ENCODE assay signal across 20 mouse cellular contexts in the genomic region with DNA sequence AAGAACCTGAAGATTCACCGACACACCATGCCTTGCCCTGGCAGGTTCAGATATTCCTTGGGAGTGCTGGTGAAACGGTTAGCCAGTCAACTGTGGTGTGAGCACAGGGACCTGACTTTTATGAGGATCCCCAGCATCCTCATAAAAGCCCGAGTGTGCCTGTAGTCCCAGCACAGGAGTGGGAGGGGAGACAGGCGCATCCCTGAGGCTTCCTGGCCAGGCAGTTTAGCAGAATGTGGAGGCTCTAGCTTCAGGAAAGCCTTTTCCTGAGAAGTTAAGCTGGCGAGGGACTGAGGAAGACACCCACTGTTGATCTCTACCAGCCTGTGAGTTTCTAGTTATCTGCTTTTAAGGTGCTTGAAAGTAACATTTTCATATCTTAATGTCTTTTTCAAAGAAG. TPM values are rescaled to one million over a fixed set of nuclear protein-coding genes. Genes with fewer than 3 reads are reported as not detected.
DNase-seq lines count a peak whose midpoint lies in the region; ATAC-seq and TF ChIP-seq lines count a peak whose summit lies in the region.
"Had no signal": no experiment of that assay in that cellular context is flagged by ENCODE, and none has a peak within 500 bp of the region (broad histone marks: within the 10 kb centered on the region; RNA-seq: fewer than 3 reads in every experiment).

No protein-coding gene starts in this region.

- no peak overlapping the region for H3K9ac ChIP-seq in kidney, postnatal 0 days (ENCODE audit: low read depth, low read length)
- H3K9ac ChIP-seq: embryonic facial prominence, embryonic 12.5 days; forebrain, embryonic 13.5 days; forebrain, embryonic 15.5 days had no signal

- no peaks in the 10 kb centered on the region for H3K36me3 ChIP-seq in kidney, postnatal 0 days (ENCODE audit: insufficient read depth, low read length)
- H3K36me3 ChIP-seq in kidney, adult 2 months (ENCODE audit: control insufficient read depth, insufficient read depth, low read length): no peaks in the 10 kb centered on the region
- H3K36me3 ChIP-seq in megakaryocyte, embryonic 14.5 days (replicated peaks; ENCODE audit: low read length): peaks cover 98% of the 10 kb centered on the region
- H3K36me3 ChIP-seq: embryonic facial prominence, embryonic 12.5 days; forebrain, embryonic 15.5 days had no signal

- 24% methylated on average over 5 of the region's 5 CpGs for WGBS in kidney, postnatal 0 days
- 37% methylated on average over 5 of the region's 5 CpGs for WGBS in kidney, adult 2 months

- no peak for ATAC-seq in kidney, postnatal 0 days (replicated peaks; ENCODE audit: low FRiP score, low read depth)
- ATAC-seq in megakaryocyte, adult 5-6 weeks (ENCODE audit: poor library complexity, severe bottlenecking): no peak
- ATAC-seq: activated CD4-positive, CD25-positive, alpha-beta regulatory T cell, adult 4 months; forebrain, embryonic 13.5 days; forebrain, embryonic 15.5 days had no signal

- H3K4me3 ChIP-seq in kidney, postnatal 0 days (replicated peaks; ENCODE audit: low read depth, low read length): no peak overlapping the region
- no peak overlapping the region for H3K4me3 ChIP-seq in kidney, adult 2 months (ENCODE audit: insufficient read depth, low read depth, low read length)
- H3K4me3 ChIP-seq in megakaryocyte, embryonic 14.5 days (replicated peaks): peak overlapping the region; percentile 90
- H3K4me3 ChIP-seq: embryonic facial prominence, embryonic 10.5 days; embryonic facial prominence, embryonic 12.5 days; forebrain, embryonic 13.5 days; forebrain, embryonic 15.5 days had no signal

- no peak for TF ChIP-seq CTCF in kidney, postnatal 0 days (IDR thresholded peaks at IDR 0.05; ENCODE audit: low read depth)
- no peak for TF ChIP-seq CTCF in kidney, adult 2 months (conservative IDR thresholded peaks at IDR 0.05; ENCODE audit: insufficient read depth, insufficient read length, low read depth, low read length)

- peak; percentile 82 for DNase-seq in heart, adult 11 months
- no peak for DNase-seq in heart, postnatal 4 days
- peak; percentile 44 for DNase-seq in kidney, postnatal 0 days (ENCODE audit: low spot score)
- DNase-seq in kidney, adult 2 months: no peak
- no peak for DNase-seq in layer of hippocampus, adult 11-12 months (ENCODE audit: low spot score)
- DNase-seq: adrenal gland, adult 8-10 months; adrenal gland, postnatal 14 days; adrenal gland, postnatal 36 days; cerebellum, adult 11-12 months; cerebellum, adult 2 months; cerebellum, adult 9-10 months; cerebellum, postnatal 10 days; cerebellum, postnatal 25 days had no signal

- H3K4me1 ChIP-seq in kidney, postnatal 0 days (replicated peaks; ENCODE audit: insufficient read depth, low read length): peaks cover 3% of the 10 kb centered on the region; the same call in 1 of the 2 replicates
- peaks cover 22% of the 10 kb centered on the region; the same call in 1 of the 2 replicates for H3K4me1 ChIP-seq in kidney, adult 2 months (ENCODE audit: control insufficient read depth, insufficient read depth, low read length)
- H3K4me1 ChIP-seq in megakaryocyte, embryonic 14.5 days: peaks cover 83% of the 10 kb centered on the region
- H3K4me1 ChIP-seq: embryonic facial prominence, embryonic 10.5 days; embryonic facial prominence, embryonic 12.5 days; forebrain, embryonic 13.5 days; forebrain, embryonic 15.5 days had no signal

- TF ChIP-seq POLR2A in kidney, adult 2 months (IDR thresholded peaks at IDR 0.05; ENCODE audit: low read depth, low read length): no peak

- no peaks in the 10 kb centered on the region for H3K9me3 ChIP-seq in kidney, postnatal 0 days (replicated peaks; ENCODE audit: low read length)
- H3K9me3 ChIP-seq in megakaryocyte, embryonic 14.5 days: no peaks in the 10 kb centered on the region
- H3K9me3 ChIP-seq: embryonic facial prominence, embryonic 10.5 days; embryonic facial prominence, embryonic 12.5 days; forebrain, embryonic 13.5 days; forebrain, embryonic 15.5 days had no signal

- no peaks in the 10 kb centered on the region for H3K27me3 ChIP-seq in kidney, postnatal 0 days (ENCODE audit: insufficient read depth, low read length)
- no peaks in the 10 kb centered on the region for H3K27me3 ChIP-seq in kidney, adult 2 months (replicated peaks; ENCODE audit: control insufficient read depth, insufficient read depth, low read length)
- H3K27me3 ChIP-seq in megakaryocyte, embryonic 14.5 days (replicated peaks): no peaks in the 10 kb centered on the region
- H3K27me3 ChIP-seq: embryonic facial prominence, embryonic 12.5 days; forebrain, embryonic 13.5 days; forebrain, embryonic 15.5 days had no signal

- no peak overlapping the region for H3K27ac ChIP-seq in kidney, postnatal 0 days
- no peak overlapping the region for H3K27ac ChIP-seq in kidney, adult 2 months (ENCODE audit: insufficient read depth, low read depth, low read length)
- H3K27ac ChIP-seq: embryonic facial prominence, embryonic 10.5 days; embryonic facial prominence, embryonic 12.5 days; forebrain, embryonic 13.5 days; forebrain, embryonic 15.5 days had no signal

- H3K4me2 ChIP-seq in kidney, postnatal 0 days (ENCODE audit: low read length): no peak overlapping the region
- H3K4me2 ChIP-seq: embryonic facial prominence, embryonic 12.5 days; forebrain, embryonic 13.5 days; forebrain, embryonic 15.5 days had no signal

RNA-seq across cellular contexts. Expression of gene Rap1b, which starts 10.4 kb away (rescaled TPM):
- 100 to 1,000 TPM; 101 to 103 TPM for total RNA-seq in heart, postnatal 4 days (2021)
- 174 TPM in 2 replicates for polyA plus RNA-seq in kidney, postnatal 0 days (2015; fragmentation: Nextera tagmentation; extraction: Ambion mirVana)
- 23.2 and 38.2 TPM in 2 replicates for polyA plus RNA-seq in kidney, adult 2 months (2012; rRNA removed)
- polyA plus RNA-seq in megakaryocyte, embryonic 14.5 days (2012; ENCODE audit: insufficient read depth, low replicate concordance): 87.7 and 210 TPM in 2 replicates
- 448 and 514 TPM in 2 replicates for total RNA-seq in megakaryocyte, adult 5-6 weeks (2015)
- total RNA-seq in megakaryocyte, adult 5-6 weeks (2017): 174 and 218 TPM in 2 replicates

RNA-seq across cellular contexts. Expression of gene Nup107, which starts 42.9 kb away (rescaled TPM):
- 10 to 100 TPM; 23.6 to 26.3 TPM for total RNA-seq in heart, postnatal 4 days (2021)
- 34.9 and 37.9 TPM in 2 replicates for polyA plus RNA-seq in kidney, postnatal 0 days (2015; fragmentation: Nextera tagmentation; extraction: Ambion mirVana)
- 3.7 and 4.6 TPM in 2 replicates for polyA plus RNA-seq in kidney, adult 2 months (2012; rRNA removed)
- polyA plus RNA-seq in megakaryocyte, embryonic 14.5 days (2012; ENCODE audit: insufficient read depth, low replicate concordance): 10.8 TPM in 1 of 2 replicates, not detected in the other
- 50.3 and 50.9 TPM in 2 replicates for total RNA-seq in megakaryocyte, adult 5-6 weeks (2015)
- total RNA-seq in megakaryocyte, adult 5-6 weeks (2017): 57.7 and 68.7 TPM in 2 replicates

Comparison
In these comparisons a context has a peak if more than half of its experiments do, and no peak if none do; other contexts are left out.
1. DNase-seq: peak in heart, adult 11 months (single experiment) and kidney, postnatal 0 days (single experiment); none in heart, postnatal 4 days (single experiment), kidney, adult 2 months (single experiment) and layer of hippocampus, adult 11-12 months (single experiment).